Mouse (Mus musculus): ENCODE data around the gene Rab5c. TPM values are rescaled to one million over a fixed set of nuclear protein-coding genes. Genes with fewer than 3 reads are reported as not detected.

Rab5c gene
- polyA plus RNA-seq, 1 experiment: 445 TPM

DNA sequence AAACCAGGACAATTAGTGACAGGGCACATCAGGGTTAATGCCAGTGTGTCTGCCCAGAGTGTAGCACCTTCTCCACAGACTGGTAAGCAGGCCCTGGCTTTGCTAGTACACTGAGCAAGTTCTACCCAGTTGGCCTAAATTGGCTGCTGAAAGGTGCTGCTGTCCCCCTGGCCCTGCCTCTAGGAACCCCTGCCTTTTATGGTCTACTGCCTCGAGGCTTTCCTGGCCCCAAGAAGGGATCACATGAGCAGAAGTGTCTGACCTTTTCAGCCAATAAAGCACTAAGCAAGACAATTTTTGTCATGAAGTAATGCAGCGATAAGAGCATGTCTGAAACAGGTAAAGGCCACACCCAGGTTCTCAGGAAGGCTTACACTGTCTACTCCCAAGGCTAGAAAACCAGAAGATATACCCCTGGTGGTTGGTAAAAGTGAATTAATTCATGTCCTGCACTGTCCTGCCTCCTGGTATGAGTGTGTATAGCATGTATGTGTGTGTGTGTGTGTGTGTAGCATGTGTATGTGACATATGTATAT, 15.5 kb downstream of the Rab5c start:
- 16% methylated on average over 2 of the region's 2 CpGs for WGBS
- Histone ChIP-seq H3K36me3 (ENCODE audit: control insufficient read depth, insufficient read depth, low read length) (no peaks in the 10 kb centered on the region), H3K27ac (ENCODE audit: insufficient read depth, low read depth, low read length) (peak overlapping the region; percentile 86), H3K4me3 (ENCODE audit: insufficient read depth, low read depth, low read length) (no peak overlapping the region), H3K4me1 (ENCODE audit: control insufficient read depth, insufficient read depth, low read length) (peaks cover 73% of the 10 kb centered on the region), H3K27me3 (replicated peaks; ENCODE audit: control insufficient read depth, insufficient read depth, low read length) (no peaks in the 10 kb centered on the region)
- no peak for TF ChIP-seq POLR2A (IDR thresholded peaks at IDR 0.05; ENCODE audit: low read depth, low read length)
- TF ChIP-seq CTCF (conservative IDR thresholded peaks at IDR 0.05; ENCODE audit: insufficient read depth, insufficient read length, low read depth, low read length): no peak
- DNase-seq: peak; percentile 77

DNA sequence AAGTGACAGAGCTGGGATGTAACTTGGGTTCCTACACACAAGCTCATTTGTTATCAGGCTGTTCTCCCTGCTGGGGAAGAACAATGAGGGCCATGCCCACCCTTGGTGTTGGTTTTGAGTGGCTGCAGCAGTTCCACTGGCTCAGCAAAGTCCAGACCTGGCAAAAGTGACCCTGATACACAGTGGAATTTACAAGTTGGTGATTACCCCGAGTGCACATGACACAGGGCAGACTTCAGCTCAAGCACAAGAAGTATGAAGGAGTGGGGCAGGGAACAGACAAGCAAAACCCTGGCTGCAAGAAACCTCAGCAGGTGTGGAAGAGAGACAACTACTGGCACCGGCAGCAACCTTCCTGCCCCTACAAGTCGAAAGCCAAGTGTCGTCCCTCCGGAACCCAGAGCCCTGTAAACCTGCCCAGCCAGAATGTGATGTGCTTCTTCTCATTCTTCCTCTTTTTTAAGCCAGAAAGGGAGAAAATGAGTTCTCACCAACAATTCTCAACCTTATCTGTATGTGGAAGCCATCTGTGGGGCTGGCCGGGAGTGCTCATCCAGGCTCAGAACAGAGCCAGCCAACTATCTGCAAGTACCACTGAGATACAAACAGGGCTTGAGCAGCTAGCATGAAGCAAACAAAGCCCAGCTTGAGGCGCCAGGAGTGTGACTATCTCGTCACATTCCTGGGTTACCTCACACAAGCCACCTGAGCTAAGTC, 16.1 kb downstream of the Rab5c start:
- Histone ChIP-seq H3K27me3 (replicated peaks; ENCODE audit: control insufficient read depth, insufficient read depth, low read length) (no peaks in the 10 kb centered on the region), H3K27ac (ENCODE audit: insufficient read depth, low read depth, low read length) (peak overlapping the region; percentile 86), H3K4me3 (ENCODE audit: insufficient read depth, low read depth, low read length) (no peak overlapping the region), H3K4me1 (ENCODE audit: control insufficient read depth, insufficient read depth, low read length) (peaks cover 67% of the 10 kb centered on the region), H3K36me3 (ENCODE audit: control insufficient read depth, insufficient read depth, low read length) (peaks cover 2% of the 10 kb centered on the region; the same call in 1 of the 2 replicates)
- peak; percentile 90 for DNase-seq
- TF ChIP-seq POLR2A (IDR thresholded peaks at IDR 0.05; ENCODE audit: low read depth, low read length) (no peak), CTCF (conservative IDR thresholded peaks at IDR 0.05; ENCODE audit: insufficient read depth, insufficient read length, low read depth, low read length) (no peak)
- 32% methylated on average over 8 of the region's 8 CpGs for WGBS

DNA sequence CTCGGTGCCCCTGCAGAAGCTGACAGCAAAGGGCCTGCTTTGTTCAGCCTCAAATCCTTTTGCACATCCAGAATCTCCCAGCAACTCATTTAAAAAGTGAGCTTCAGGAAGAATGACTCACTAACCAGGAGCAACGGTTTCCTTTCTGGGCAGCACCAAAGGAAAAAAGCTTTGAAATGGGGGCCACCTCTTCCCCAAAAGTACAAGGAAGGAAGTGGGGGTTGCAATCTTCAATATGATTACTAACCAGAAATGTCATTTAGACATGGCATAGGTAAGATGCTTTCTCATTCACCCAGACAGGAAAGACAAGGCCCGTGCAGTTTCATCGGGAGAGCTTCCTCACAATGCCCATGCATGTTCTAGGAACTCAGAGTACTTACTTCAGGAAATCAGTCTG, 16.8 kb downstream of the Rab5c start:
- WGBS: 33% methylated on average over 4 of the region's 4 CpGs
- peaks cover 2% of the 10 kb centered on the region; the same call in 1 of the 2 replicates for H3K36me3 ChIP-seq (ENCODE audit: control insufficient read depth, insufficient read depth, low read length)
- peak overlapping the region; percentile 86 for H3K27ac ChIP-seq (ENCODE audit: insufficient read depth, low read depth, low read length)
- TF ChIP-seq POLR2A (IDR thresholded peaks at IDR 0.05; ENCODE audit: low read depth, low read length) (no peak), CTCF (conservative IDR thresholded peaks at IDR 0.05; ENCODE audit: insufficient read depth, insufficient read length, low read depth, low read length) (no peak)
- DNase-seq: peak; percentile 65
- H3K27me3 ChIP-seq (replicated peaks; ENCODE audit: control insufficient read depth, insufficient read depth, low read length): no peaks in the 10 kb centered on the region
- H3K4me3 ChIP-seq (ENCODE audit: insufficient read depth, low read depth, low read length): no peak overlapping the region
- H3K4me1 ChIP-seq (ENCODE audit: control insufficient read depth, insufficient read depth, low read length): peaks cover 67% of the 10 kb centered on the region

DNA sequence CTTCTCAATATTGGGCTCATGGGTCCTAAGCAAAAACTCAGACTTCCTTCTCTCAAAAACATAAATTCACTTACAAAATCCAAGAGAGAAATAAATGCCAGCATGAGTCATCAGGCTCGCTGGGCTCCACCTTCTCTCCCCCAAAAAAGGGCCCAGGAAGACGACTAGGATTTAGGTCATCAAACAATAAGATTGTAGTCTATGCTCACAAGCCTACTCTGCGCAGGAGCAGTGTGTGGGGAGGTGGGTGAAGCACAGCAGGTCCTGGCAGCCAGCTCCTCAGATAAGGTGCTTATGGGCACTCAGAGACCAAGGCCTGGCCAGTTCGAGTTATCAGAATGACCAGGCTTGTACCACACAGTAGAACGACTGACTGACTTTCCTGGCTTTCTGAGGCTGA, 17.7 kb downstream of the Rab5c start:
- H3K27ac ChIP-seq (ENCODE audit: insufficient read depth, low read depth, low read length): peak overlapping the region; percentile 86
- H3K4me1 ChIP-seq (ENCODE audit: control insufficient read depth, insufficient read depth, low read length): peaks cover 59% of the 10 kb centered on the region
- no peak overlapping the region for H3K4me3 ChIP-seq (ENCODE audit: insufficient read depth, low read depth, low read length)
- H3K27me3 ChIP-seq (replicated peaks; ENCODE audit: control insufficient read depth, insufficient read depth, low read length): no peaks in the 10 kb centered on the region
- 49% methylated on average over 5 of the region's 5 CpGs for WGBS
- TF ChIP-seq POLR2A (IDR thresholded peaks at IDR 0.05; ENCODE audit: low read depth, low read length): no peak
- no peak for TF ChIP-seq CTCF (conservative IDR thresholded peaks at IDR 0.05; ENCODE audit: insufficient read depth, insufficient read length, low read depth, low read length)
- H3K36me3 ChIP-seq (ENCODE audit: control insufficient read depth, insufficient read depth, low read length): peaks cover 2% of the 10 kb centered on the region; the same call in 1 of the 2 replicates
- DNase-seq: no peak

DNA sequence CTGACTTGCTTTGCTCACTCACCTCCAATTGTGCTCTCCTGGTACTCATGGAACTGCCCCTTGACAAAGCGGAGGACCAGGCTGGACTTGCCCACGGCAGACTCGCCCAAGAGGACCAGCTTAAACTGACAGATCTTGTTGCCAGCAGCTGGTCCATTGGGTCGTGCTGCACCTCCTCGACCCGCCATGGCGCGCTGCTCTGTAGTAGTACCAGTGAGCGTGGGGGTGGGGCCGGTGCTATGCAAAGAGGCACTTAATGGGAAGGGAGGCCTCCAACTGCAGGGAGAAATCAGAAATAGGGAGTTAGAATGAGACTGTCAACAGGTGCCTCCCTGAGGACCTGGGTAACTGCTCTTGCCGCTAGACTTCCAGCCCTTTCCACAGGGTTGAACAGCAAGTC, 18.1 kb downstream of the Rab5c start:
- no peak for DNase-seq
- H3K27me3 ChIP-seq (replicated peaks; ENCODE audit: control insufficient read depth, insufficient read depth, low read length): no peaks in the 10 kb centered on the region
- H3K4me1 ChIP-seq (ENCODE audit: control insufficient read depth, insufficient read depth, low read length): peaks cover 54% of the 10 kb centered on the region
- H3K4me3 ChIP-seq (ENCODE audit: insufficient read depth, low read depth, low read length): no peak overlapping the region
- peak overlapping the region; percentile 86 for H3K27ac ChIP-seq (ENCODE audit: insufficient read depth, low read depth, low read length)
- TF ChIP-seq CTCF (conservative IDR thresholded peaks at IDR 0.05; ENCODE audit: insufficient read depth, insufficient read length, low read depth, low read length) (no peak), POLR2A (IDR thresholded peaks at IDR 0.05; ENCODE audit: low read depth, low read length) (no peak)
- 72% methylated on average over 11 of the region's 11 CpGs for WGBS
- peaks cover 2% of the 10 kb centered on the region; the same call in 1 of the 2 replicates for H3K36me3 ChIP-seq (ENCODE audit: control insufficient read depth, insufficient read depth, low read length)

DNA sequence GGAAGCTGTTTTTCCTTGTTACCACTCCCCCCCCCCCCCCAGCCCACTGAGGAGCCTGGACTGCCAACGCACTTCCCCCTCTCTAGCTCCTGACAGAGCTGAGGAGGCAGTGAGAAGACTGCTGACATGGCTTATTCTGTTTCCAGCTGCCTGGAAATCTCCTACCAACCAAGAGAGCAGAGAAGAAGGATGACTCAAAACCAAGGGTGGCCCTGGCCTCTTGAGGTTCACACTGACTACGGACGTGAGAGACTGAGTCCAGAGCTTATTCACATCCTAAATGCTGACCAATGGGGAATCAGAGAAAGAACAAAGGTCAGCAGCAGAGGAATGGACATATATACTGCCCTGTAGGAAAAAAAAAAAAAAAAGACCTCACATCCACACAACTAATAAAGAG, 18.7 kb downstream of the Rab5c start:
- DNase-seq: peak; percentile 73
- TF ChIP-seq CTCF (conservative IDR thresholded peaks at IDR 0.05; ENCODE audit: insufficient read depth, insufficient read length, low read depth, low read length) (no peak), POLR2A (IDR thresholded peaks at IDR 0.05; ENCODE audit: low read depth, low read length) (no peak)
- H3K4me3 ChIP-seq (ENCODE audit: insufficient read depth, low read depth, low read length): no peak overlapping the region
- H3K27ac ChIP-seq (ENCODE audit: insufficient read depth, low read depth, low read length): peak overlapping the region; percentile 86
- 42% methylated on average over 3 of the region's 3 CpGs for WGBS
- H3K27me3 ChIP-seq (replicated peaks; ENCODE audit: control insufficient read depth, insufficient read depth, low read length): no peaks in the 10 kb centered on the region
- H3K36me3 ChIP-seq (ENCODE audit: control insufficient read depth, insufficient read depth, low read length): peaks cover 2% of the 10 kb centered on the region; the same call in 1 of the 2 replicates
- peaks cover 49% of the 10 kb centered on the region for H3K4me1 ChIP-seq (ENCODE audit: control insufficient read depth, insufficient read depth, low read length)

DNA sequence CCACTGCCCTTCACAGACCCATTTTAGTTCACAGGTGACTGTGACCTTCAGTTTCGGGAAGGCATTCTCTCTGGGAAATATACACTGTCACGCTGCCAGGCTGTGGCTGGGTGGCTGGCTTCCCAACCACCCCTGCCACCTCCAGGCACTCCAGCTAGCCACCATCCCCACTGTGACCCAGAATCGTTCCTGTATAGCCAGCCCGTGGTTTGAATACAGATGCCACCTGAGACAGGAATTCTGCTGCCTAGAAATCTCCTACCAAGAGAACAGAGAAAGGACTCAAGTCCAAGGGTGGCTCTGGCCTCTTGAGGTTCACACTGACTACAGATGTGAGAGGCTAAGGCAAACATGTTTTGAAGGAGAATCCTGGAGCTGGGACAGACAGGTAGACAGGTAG, 19.1 kb downstream of the Rab5c start:
- WGBS: 46% methylated on average over 4 of the region's 4 CpGs
- Histone ChIP-seq H3K4me1 (ENCODE audit: control insufficient read depth, insufficient read depth, low read length) (peaks cover 46% of the 10 kb centered on the region), H3K4me3 (ENCODE audit: insufficient read depth, low read depth, low read length) (no peak overlapping the region), H3K36me3 (ENCODE audit: control insufficient read depth, insufficient read depth, low read length) (peaks cover 2% of the 10 kb centered on the region; the same call in 1 of the 2 replicates), H3K27me3 (replicated peaks; ENCODE audit: control insufficient read depth, insufficient read depth, low read length) (no peaks in the 10 kb centered on the region), H3K27ac (ENCODE audit: insufficient read depth, low read depth, low read length) (peak overlapping the region; percentile 73)
- TF ChIP-seq POLR2A (IDR thresholded peaks at IDR 0.05; ENCODE audit: low read depth, low read length) (no peak), CTCF (conservative IDR thresholded peaks at IDR 0.05; ENCODE audit: insufficient read depth, insufficient read length, low read depth, low read length) (no peak)
- DNase-seq: peak; percentile 74
